Mouse (Mus musculus) left cerebral cortex, adult 8-10 months (tissue): Measurements from ENCODE around the gene Lrch1. TPM values are rescaled to one million over a fixed set of nuclear protein-coding genes. Genes with fewer than 3 reads are reported as not detected.

Experiments
- DNase-seq, 2 experiments: peaks; one replicate each; pipeline ENCODE4 v3.0.0; 2022; ENCODE audit warnings: low spot score in 2 of 2
- total RNA-seq, 4 experiments: library from RNA; stranded (reverse); gene quantifications; 2 replicates each; pipeline ENCODE4 v1.2.4; 2022

Lrch1 gene
- total RNA-seq, 4 experiments from 2014 or later, result 13.6 to 26.9 (median 19.1) TPM

GRCm38 (mm10) chr14:74814848-74815789 is 132.6 kb downstream of the Lrch1 start:
- no peak for DNase-seq

- no peak for DNase-seq
Measured at GRCm38 (mm10) chr14:74811617-74812016, 136.1 kb downstream of the Lrch1 start.

- DNase-seq, result no peak
Measured at GRCm38 (mm10) chr14:74801961-74802360, 145.7 kb downstream of the Lrch1 start.

- DNase-seq, result no peak
Measured at GRCm38 (mm10) chr14:74798063-74798890, 149.4 kb downstream of the Lrch1 start.

- DNase-seq, result no peak
Measured at GRCm38 (mm10) chr14:74797386-74798062, 150.2 kb downstream of the Lrch1 start.

GRCm38 (mm10) chr14:74794931-74795330 is 152.7 kb downstream of the Lrch1 start:
- no peak for DNase-seq

GRCm38 (mm10) chr14:74792793-74793192 is 154.9 kb downstream of the Lrch1 start:
- no peak for DNase-seq

- no peak for DNase-seq
Measured at GRCm38 (mm10) chr14:74790535-74790934, 157.1 kb downstream of the Lrch1 start.

- DNase-seq, result no peak
Measured at GRCm38 (mm10) chr14:74788766-74789165, 158.9 kb downstream of the Lrch1 start.

GRCm38 (mm10) chr14:74787717-74788116 is 160.0 kb downstream of the Lrch1 start:
- no peak for DNase-seq

GRCm38 (mm10) chr14:74784243-74784934 is 163.3 kb downstream of the Lrch1 start:
- DNase-seq, result no peak

- DNase-seq, result no peak
Measured at GRCm38 (mm10) chr14:74774046-74774619, 173.5 kb downstream of the Lrch1 start.

GRCm38 (mm10) chr14:74767892-74768291 is 179.8 kb downstream of the Lrch1 start:
- DNase-seq, result no peak

GRCm38 (mm10) chr14:74764191-74764918 is 183.3 kb downstream of the Lrch1 start:
- peak in 1 of 2 experiments; percentile 62 for DNase-seq

- no peak for DNase-seq
Measured at GRCm38 (mm10) chr14:74736850-74737249, 210.8 kb downstream of the Lrch1 start.

- no peak for DNase-seq
Measured at GRCm38 (mm10) chr14:74735471-74735870, 212.2 kb downstream of the Lrch1 start.

- no peak for DNase-seq
Measured at GRCm38 (mm10) chr14:74733397-74733796, 214.3 kb downstream of the Lrch1 start.

- peak; percentile 63 to 90 for DNase-seq
Measured at GRCm38 (mm10) chr14:74732079-74732783, 215.4 kb downstream of the Lrch1 start, which contains the start of gene Esd. Gene Esd, plus strand, starts transcription at chr14:74732297.
